Mouse (Mus musculus) liver, adult 2 months (tissue): Measurements from ENCODE around the gene Maged1.

Experiments used
- CTCF ChIP-seq: fragments of 200-500 bp; IDR thresholded peaks from 2 replicates; pipeline ENCODE4 v1.5.1; 2011; ENCODE audit warnings: low read depth, low read length, control low read depth
- POLR2A ChIP-seq: fragments of 200-500 bp; IDR thresholded peaks from 2 replicates; pipeline ENCODE4 v1.6.1; 2011; ENCODE audit warnings: low read length, control low read depth; ENCODE audit not compliant: insufficient read depth; ENCODE audit errors: extremely low read depth

GRCm38 (mm10) chrX:94530301-94530700 is 11.6 kb downstream of the Maged1 start:
- TF ChIP-seq CTCF (no peak), POLR2A (no peak)
